Mouse (Mus musculus) heart, adult 2 months (tissue): ENCODE measurements at regions not wholly inside any gene's neighbourhood (a gene's known extent, or its start where the extent isn't known, plus 50 kb on each side); places are given as distances from the start of the nearest gene placed in this dataset.

ENCODE experiments used
- DNase-seq, 2 experiments: peaks; one replicate each; pipeline ENCODE4 v3.0.0; 2021
- H3K27ac ChIP-seq: fragments of 200-600 bp; 2 replicates; pipeline ENCODE4 v1.8.1; 2022
- H3K27me3 ChIP-seq: fragments of 200-500 bp; 2 replicates; pipeline ENCODE4 v1.6.1; 2012; ENCODE audit warnings: mild to moderate bottlenecking, low read length, inconsistent platforms, mixed read lengths; ENCODE audit not compliant: control insufficient read depth, insufficient read depth
- H3K36me3 ChIP-seq: fragments of 200-500 bp; 2 replicates; pipeline ENCODE4 v1.6.1; 2012; ENCODE audit warnings: low read length, inconsistent platforms; ENCODE audit not compliant: control insufficient read depth, insufficient read depth
- H3K4me1 ChIP-seq: fragments of 200-500 bp; 2 replicates; pipeline ENCODE4 v1.6.1; 2011; ENCODE audit warnings: low read length; ENCODE audit not compliant: control insufficient read depth, insufficient read depth
- H3K4me3 ChIP-seq: fragments of 200-600 bp; 2 replicates; pipeline ENCODE4 v1.8.1; 2022
- H3K79me2 ChIP-seq: fragments of 200-500 bp; replicated peaks from 2 replicates; pipeline ENCODE4 v1.6.1; 2012; ENCODE audit warnings: mild to moderate bottlenecking, inconsistent platforms, low read length, moderate library complexity, mixed read lengths; ENCODE audit not compliant: control insufficient read depth, insufficient read depth
- H3K9ac ChIP-seq: fragments of 200-500 bp; 2 replicates; pipeline ENCODE4 v1.6.1; 2012; ENCODE audit warnings: low read depth, mild to moderate bottlenecking, control low read depth, inconsistent platforms, low read length, mixed read lengths
- CTCF ChIP-seq: fragments of 200-600 bp; IDR thresholded peaks from 2 replicates; pipeline ENCODE4 v1.8.1; 2022; ENCODE audit warnings: antibody characterized with exemption, mild to moderate bottlenecking, moderate library complexity
- EP300 ChIP-seq: fragments of 200-500 bp; IDR thresholded peaks from 2 replicates; pipeline ENCODE4 v1.6.1; 2011; ENCODE audit warnings: low read depth, low read length, control low read depth; ENCODE audit not compliant: insufficient read depth
- POLR2A ChIP-seq: fragments of 200-500 bp; IDR thresholded peaks from 2 replicates; pipeline ENCODE4 v1.6.1; 2011; ENCODE audit warnings: mild to moderate bottlenecking, low read depth, low read length, control low read depth; ENCODE audit not compliant: insufficient read depth
- WGBS: fragments of 180-500 bp; shearing (Covaris S2); methylation state at CpG from one replicate; pipeline ENCODE4 v1.1.7; 2018; 5-methylcytosine and 5-hydroxymethylcytosine counted together
- intact Hi-C: fragments of 180-260 bp; cut with DNase I; formaldehyde crosslinking; loops from one replicate; pipeline ENCODE4 v1.15.1; 2025

- no peak overlapping the region for H3K4me3 ChIP-seq
- intact Hi-C loops = no loop called here
- H3K4me1 ChIP-seq = no peaks in the 10 kb centered on the region; the same call in 1 of the 2 replicates
- no peak overlapping the region for H3K27ac ChIP-seq
- H3K27me3 ChIP-seq = no peaks in the 10 kb centered on the region
- 47% methylated on average over 15 of the region's 15 CpGs for whole genome bisulfite sequencing
- DNase-seq = no peak
- no peak overlapping the region for H3K9ac ChIP-seq
- no peaks in the 10 kb centered on the region for H3K79me2 ChIP-seq
- TF ChIP-seq EP300 = no peak
- no peak for TF ChIP-seq POLR2A
- TF ChIP-seq CTCF = no peak
- H3K36me3 ChIP-seq = no peaks in the 10 kb centered on the region
Observed at GRCm38 (mm10) chr10:43742085-43743054, 159.2 kb downstream of the Qrsl1 start.

GRCm38 (mm10) chr10:43743188-43744120, 158.1 kb downstream of the Qrsl1 start:
- Histone ChIP-seq H3K27me3 (no peaks in the 10 kb centered on the region), H3K27ac (no peak overlapping the region), H3K36me3 (no peaks in the 10 kb centered on the region), H3K9ac (no peak overlapping the region), H3K4me3 (no peak overlapping the region), H3K79me2 (no peaks in the 10 kb centered on the region), H3K4me1 (no peaks in the 10 kb centered on the region; the same call in 1 of the 2 replicates)
- 91% methylated on average over 7 of the region's 7 CpGs for WGBS
- TF ChIP-seq POLR2A (no peak), EP300 (no peak), CTCF (no peak)
- intact Hi-C loops = no loop called here
- no peak for DNase-seq

DNA sequence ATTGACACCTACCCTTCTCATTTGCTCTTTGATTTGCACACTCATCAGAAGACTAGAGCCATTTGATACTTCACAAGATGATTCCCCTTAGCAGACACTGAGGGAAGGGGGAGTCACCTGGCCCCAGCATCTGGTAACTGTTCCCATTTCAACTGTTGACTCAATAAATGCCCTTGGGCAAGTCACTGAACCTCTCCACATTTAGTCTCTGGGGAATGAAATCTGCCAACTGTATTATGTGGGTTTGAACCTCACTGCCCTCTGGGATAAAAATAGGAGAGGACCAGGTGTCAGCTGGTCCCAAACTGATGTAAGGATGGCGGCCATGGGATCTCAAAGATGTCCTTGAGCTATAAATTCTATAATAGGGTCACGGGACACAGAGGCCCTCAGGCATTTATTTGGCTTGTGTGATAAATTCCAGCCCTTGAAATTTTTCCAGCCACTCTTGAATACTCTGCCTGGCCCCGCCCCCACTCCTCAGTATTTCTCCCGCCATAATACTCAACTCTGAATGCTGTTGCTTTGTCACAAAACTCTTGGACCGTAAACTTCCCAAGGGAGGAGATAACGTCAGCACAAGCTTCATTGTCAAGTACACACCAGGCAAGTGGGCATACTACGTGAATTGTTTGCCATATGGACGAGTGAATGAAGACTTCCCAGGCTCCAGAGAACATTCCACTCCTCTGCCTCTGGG, 155.5 kb downstream of the Qrsl1 start:
- H3K27me3 ChIP-seq = no peaks in the 10 kb centered on the region
- no peak overlapping the region for H3K9ac ChIP-seq
- no peak overlapping the region for H3K4me3 ChIP-seq
- no peaks in the 10 kb centered on the region for H3K36me3 ChIP-seq
- H3K4me1 ChIP-seq = no peaks in the 10 kb centered on the region
- DNase-seq = no peak
- intact Hi-C loops = no loop called here
- TF ChIP-seq EP300 (no peak), POLR2A (no peak), CTCF (no peak)
- H3K27ac ChIP-seq = no peak overlapping the region
- H3K79me2 ChIP-seq = no peaks in the 10 kb centered on the region
- 64% methylated on average over 8 of the region's 8 CpGs for WGBS

GRCm38 (mm10) chr10:43746631-43747001, 154.9 kb downstream of the Qrsl1 start:
- WGBS = 91% methylated on average over 1 of the region's 1 CpGs
- H3K9ac ChIP-seq = no peak overlapping the region
- H3K27me3 ChIP-seq = no peaks in the 10 kb centered on the region
- H3K4me3 ChIP-seq = no peak overlapping the region
- H3K36me3 ChIP-seq = no peaks in the 10 kb centered on the region
- DNase-seq = no peak
- H3K4me1 ChIP-seq = no peaks in the 10 kb centered on the region
- intact Hi-C loops = no loop called here
- no peak overlapping the region for H3K27ac ChIP-seq
- H3K79me2 ChIP-seq = no peaks in the 10 kb centered on the region
- TF ChIP-seq EP300 = no peak
- no peak for TF ChIP-seq POLR2A
- TF ChIP-seq CTCF = no peak

DNA sequence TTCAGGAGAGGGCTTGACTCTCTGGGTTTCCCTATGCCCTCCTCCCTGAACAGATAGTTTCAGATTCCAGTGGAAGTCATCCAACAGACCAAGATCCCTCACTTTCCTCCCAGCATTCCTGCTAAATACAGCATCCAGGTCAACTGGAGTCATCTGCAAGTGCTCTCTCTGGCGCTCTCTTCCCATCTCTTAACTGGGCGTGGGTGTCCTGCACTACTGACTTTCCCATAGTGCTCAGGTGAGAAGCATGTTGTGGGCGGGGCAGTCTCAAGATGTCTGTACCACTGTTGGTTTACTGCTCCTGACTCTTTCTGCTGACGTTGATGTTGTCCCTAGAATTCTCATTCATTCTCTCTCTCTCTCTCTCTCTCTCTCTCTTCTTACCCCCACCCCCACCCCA, 154.0 kb downstream of the Qrsl1 start:
- Histone ChIP-seq H3K4me1 (peaks cover 2% of the 10 kb centered on the region; the same call in 1 of the 2 replicates), H3K9ac (no peak overlapping the region), H3K36me3 (no peaks in the 10 kb centered on the region), H3K4me3 (no peak overlapping the region), H3K27me3 (no peaks in the 10 kb centered on the region), H3K27ac (no peak overlapping the region), H3K79me2 (no peaks in the 10 kb centered on the region)
- TF ChIP-seq EP300 = no peak
- no peak for TF ChIP-seq CTCF
- TF ChIP-seq POLR2A = no peak
- WGBS = 90% methylated on average over 4 of the region's 4 CpGs
- DNase-seq = no peak
- intact Hi-C loops = no loop called here
